Mouse (Mus musculus) thymus, adult 2 months (tissue): ENCODE data around the gene Gpr61.

Experiments
- CTCF ChIP-seq: fragments of 200-500 bp; IDR thresholded peaks from 2 replicates; pipeline ENCODE4 v1.5.1; 2012; ENCODE audit warnings: mild to moderate bottlenecking, control low read depth, low read length, moderate library complexity, borderline replicate concordance; ENCODE audit not compliant: control insufficient read depth, poor library complexity, insufficient read depth; ENCODE audit errors: extremely low read depth
- POLR2A ChIP-seq: fragments of 200-500 bp; IDR thresholded peaks from 2 replicates; pipeline ENCODE4 v1.6.1; 2012; ENCODE audit warnings: mild to moderate bottlenecking, low read length, control low read depth, moderate library complexity; ENCODE audit not compliant: control insufficient read depth, poor library complexity, insufficient read depth; ENCODE audit errors: extremely low read depth

- TF ChIP-seq CTCF (no peak), POLR2A (no peak)
These were observed 14.5 kb upstream of the Gpr61 start for GRCm38 (mm10) chr3:108169199-108169598.
